Mouse (Mus musculus): ENCODE measurements around the gene Xpo6. TPM values are rescaled to one million over a fixed set of nuclear protein-coding genes. Genes with fewer than 3 reads are reported as not detected.

The Xpo6 gene
- total and polyA plus RNA-seq, 2 experiments = 15.0 to 79.2 TPM

- TF ChIP-seq CTCF (IDR thresholded peaks at IDR 0.05; ENCODE audit: low read depth, low read length) (no peak), POLR2A (IDR thresholded peaks at IDR 0.05; ENCODE audit: extremely low read depth, insufficient read depth, low read length) (no peak)
- H3K36me3 ChIP-seq (ENCODE audit: control insufficient read depth, insufficient read depth, low read length) = no peaks in the 10 kb centered on the region
- no peaks in the 10 kb centered on the region for H3K4me1 ChIP-seq (ENCODE audit: control insufficient read depth, insufficient read depth, low read length)
- WGBS = 79% methylated on average over 1 of the region's 1 CpGs
- no peaks in the 10 kb centered on the region; the same call in 1 of the 2 replicates for H3K27me3 ChIP-seq (ENCODE audit: control insufficient read depth, insufficient read depth, low read length)
- H3K4me3 ChIP-seq (ENCODE audit: insufficient read depth, low read depth, low read length) = no peak overlapping the region
- DNase-seq (ENCODE audit: extremely low read depth, low read depth, low spot score) = no peak
- H3K27ac ChIP-seq (replicated peaks; ENCODE audit: insufficient read depth, low read depth, low read length) = no peak overlapping the region
- no peak overlapping the region for H3K9ac ChIP-seq (ENCODE audit: low read depth, low read length)
- no peaks in the 10 kb centered on the region for H3K79me2 ChIP-seq (ENCODE audit: control insufficient read depth, insufficient read depth, low read length)
Measured at GRCm38 (mm10) chr7:126218311-126218710, 18.0 kb upstream of the Xpo6 start.

GRCm38 (mm10) chr7:126216867-126217266, 16.6 kb upstream of the Xpo6 start:
- DNase-seq (ENCODE audit: extremely low read depth, low read depth, low spot score) = no peak
- no peaks in the 10 kb centered on the region; the same call in 1 of the 2 replicates for H3K27me3 ChIP-seq (ENCODE audit: control insufficient read depth, insufficient read depth, low read length)
- no peak overlapping the region for H3K9ac ChIP-seq (ENCODE audit: low read depth, low read length)
- H3K4me3 ChIP-seq (ENCODE audit: insufficient read depth, low read depth, low read length) = no peak overlapping the region
- H3K27ac ChIP-seq (replicated peaks; ENCODE audit: insufficient read depth, low read depth, low read length) = no peak overlapping the region
- no peaks in the 10 kb centered on the region for H3K36me3 ChIP-seq (ENCODE audit: control insufficient read depth, insufficient read depth, low read length)
- H3K4me1 ChIP-seq (ENCODE audit: control insufficient read depth, insufficient read depth, low read length) = no peaks in the 10 kb centered on the region
- WGBS = 81% methylated on average over 1 of the region's 1 CpGs
- H3K79me2 ChIP-seq (ENCODE audit: control insufficient read depth, insufficient read depth, low read length) = no peaks in the 10 kb centered on the region
- TF ChIP-seq CTCF (IDR thresholded peaks at IDR 0.05; ENCODE audit: low read depth, low read length) (no peak), POLR2A (IDR thresholded peaks at IDR 0.05; ENCODE audit: extremely low read depth, insufficient read depth, low read length) (no peak)

GRCm38 (mm10) chr7:126210856-126211255, 10.6 kb upstream of the Xpo6 start:
- no peaks in the 10 kb centered on the region for H3K79me2 ChIP-seq (ENCODE audit: control insufficient read depth, insufficient read depth, low read length)
- DNase-seq (ENCODE audit: extremely low read depth, low read depth, low spot score) = no peak
- H3K27ac ChIP-seq (replicated peaks; ENCODE audit: insufficient read depth, low read depth, low read length) = no peak overlapping the region
- 85% methylated on average over 5 of the region's 5 CpGs for WGBS
- H3K4me1 ChIP-seq (ENCODE audit: control insufficient read depth, insufficient read depth, low read length) = no peaks in the 10 kb centered on the region
- H3K27me3 ChIP-seq (ENCODE audit: control insufficient read depth, insufficient read depth, low read length) = no peaks in the 10 kb centered on the region
- H3K4me3 ChIP-seq (ENCODE audit: insufficient read depth, low read depth, low read length) = no peak overlapping the region
- H3K9ac ChIP-seq (ENCODE audit: low read depth, low read length) = no peak overlapping the region
- no peak for TF ChIP-seq CTCF (IDR thresholded peaks at IDR 0.05; ENCODE audit: low read depth, low read length)
- no peak for TF ChIP-seq POLR2A (IDR thresholded peaks at IDR 0.05; ENCODE audit: extremely low read depth, insufficient read depth, low read length)
- H3K36me3 ChIP-seq (ENCODE audit: control insufficient read depth, insufficient read depth, low read length) = no peaks in the 10 kb centered on the region

- Histone ChIP-seq H3K9ac (ENCODE audit: low read depth, low read length) (no peak overlapping the region), H3K79me2 (ENCODE audit: control insufficient read depth, insufficient read depth, low read length) (peaks cover 18% of the 10 kb centered on the region), H3K27ac (replicated peaks; ENCODE audit: insufficient read depth, low read depth, low read length) (no peak overlapping the region), H3K36me3 (ENCODE audit: control insufficient read depth, insufficient read depth, low read length) (no peaks in the 10 kb centered on the region), H3K4me3 (ENCODE audit: insufficient read depth, low read depth, low read length) (peak overlapping the region; percentile 90; the same call in 1 of the 2 replicates), H3K4me1 (ENCODE audit: control insufficient read depth, insufficient read depth, low read length) (peaks cover 5% of the 10 kb centered on the region), H3K27me3 (ENCODE audit: control insufficient read depth, insufficient read depth, low read length) (no peaks in the 10 kb centered on the region)
- TF ChIP-seq POLR2A (IDR thresholded peaks at IDR 0.05; ENCODE audit: extremely low read depth, insufficient read depth, low read length) = no peak
- TF ChIP-seq CTCF (IDR thresholded peaks at IDR 0.05; ENCODE audit: low read depth, low read length) = no peak
- 99% methylated on average over 4 of the region's 4 CpGs for WGBS
- DNase-seq (ENCODE audit: extremely low read depth, low read depth, low spot score) = no peak
Measured at GRCm38 (mm10) chr7:126200997-126201345, 670 bp upstream of the Xpo6 start.

GRCm38 (mm10) chr7:126199691-126200102, 604 bp downstream of the Xpo6 start:
- peak overlapping the region; percentile 90 for H3K4me3 ChIP-seq (ENCODE audit: insufficient read depth, low read depth, low read length)
- no peak for DNase-seq (ENCODE audit: extremely low read depth, low read depth, low spot score)
- peak overlapping the region; percentile 97 for H3K9ac ChIP-seq (ENCODE audit: low read depth, low read length)
- under 1% methylated on average over 27 of the region's 27 CpGs for WGBS
- peak overlapping the region; percentile 75 for H3K27ac ChIP-seq (replicated peaks; ENCODE audit: insufficient read depth, low read depth, low read length)
- peaks cover 18% of the 10 kb centered on the region for H3K79me2 ChIP-seq (ENCODE audit: control insufficient read depth, insufficient read depth, low read length)
- H3K36me3 ChIP-seq (ENCODE audit: control insufficient read depth, insufficient read depth, low read length) = no peaks in the 10 kb centered on the region
- no peaks in the 10 kb centered on the region for H3K27me3 ChIP-seq (ENCODE audit: control insufficient read depth, insufficient read depth, low read length)
- H3K4me1 ChIP-seq (ENCODE audit: control insufficient read depth, insufficient read depth, low read length) = peaks cover 5% of the 10 kb centered on the region
- no peak for TF ChIP-seq POLR2A (IDR thresholded peaks at IDR 0.05; ENCODE audit: extremely low read depth, insufficient read depth, low read length)
- TF ChIP-seq CTCF (IDR thresholded peaks at IDR 0.05; ENCODE audit: low read depth, low read length) = no peak

- peaks cover 20% of the 10 kb centered on the region for H3K79me2 ChIP-seq (ENCODE audit: control insufficient read depth, insufficient read depth, low read length)
- H3K9ac ChIP-seq (ENCODE audit: low read depth, low read length) = no peak overlapping the region
- peak overlapping the region; percentile 90; the same call in 1 of the 2 replicates for H3K4me3 ChIP-seq (ENCODE audit: insufficient read depth, low read depth, low read length)
- H3K27ac ChIP-seq (replicated peaks; ENCODE audit: insufficient read depth, low read depth, low read length) = no peak overlapping the region
- H3K36me3 ChIP-seq (ENCODE audit: control insufficient read depth, insufficient read depth, low read length) = no peaks in the 10 kb centered on the region
- DNase-seq (ENCODE audit: extremely low read depth, low read depth, low spot score) = no peak
- no peaks in the 10 kb centered on the region for H3K27me3 ChIP-seq (ENCODE audit: control insufficient read depth, insufficient read depth, low read length)
- 13% methylated on average over 1 of the region's 1 CpGs for WGBS
- TF ChIP-seq POLR2A (IDR thresholded peaks at IDR 0.05; ENCODE audit: extremely low read depth, insufficient read depth, low read length) (no peak), CTCF (IDR thresholded peaks at IDR 0.05; ENCODE audit: low read depth, low read length) (no peak)
- H3K4me1 ChIP-seq (ENCODE audit: control insufficient read depth, insufficient read depth, low read length) = peaks cover 5% of the 10 kb centered on the region
Measured at GRCm38 (mm10) chr7:126198926-126199325, 1.4 kb downstream of the Xpo6 start.
